Mouse (Mus musculus) spleen, adult 2 months (tissue): ENCODE measurements around the gene Slu7. TPM values are rescaled to one million over a fixed set of nuclear protein-coding genes. Genes with fewer than 3 reads are reported as not detected.

ENCODE experiments used
- DNase-seq, 2 experiments: peaks; one replicate each; pipeline versions ENCODE4 v3.0.0 to v3.0.0-alpha.2; 2012 to 2021; ENCODE audit warnings: low spot score in 2 of 2, low read depth in 1 of 2
- H3K27ac ChIP-seq: fragments of 200-500 bp; 2 replicates; pipeline ENCODE4 v1.5.1; 2012; ENCODE audit warnings: low read length, inconsistent platforms; ENCODE audit not compliant: insufficient read depth
- H3K27me3 ChIP-seq: fragments of 200-500 bp; 2 replicates; pipeline ENCODE4 v1.6.1; 2012; ENCODE audit warnings: mild to moderate bottlenecking, moderate library complexity, low read length, inconsistent platforms; ENCODE audit not compliant: control insufficient read depth, insufficient read depth
- H3K36me3 ChIP-seq: fragments of 200-500 bp; 2 replicates; pipeline ENCODE4 v1.6.1; 2012; ENCODE audit warnings: mild to moderate bottlenecking, low read length, inconsistent platforms; ENCODE audit not compliant: control insufficient read depth, insufficient read depth
- H3K4me1 ChIP-seq: fragments of 200-500 bp; 2 replicates; pipeline ENCODE4 v1.6.1; 2011; ENCODE audit warnings: inconsistent platforms; ENCODE audit not compliant: control insufficient read depth, insufficient read depth, insufficient read length
- H3K4me3 ChIP-seq: fragments of 200-500 bp; 2 replicates; pipeline ENCODE4 v1.5.1; 2011; ENCODE audit warnings: mild to moderate bottlenecking, inconsistent platforms; ENCODE audit not compliant: insufficient read depth, insufficient read length; ENCODE audit errors: extremely low read depth
- CTCF ChIP-seq: fragments of 200-500 bp; IDR thresholded peaks from 2 replicates; pipeline ENCODE4 v1.5.1; 2011; ENCODE audit warnings: mild to moderate bottlenecking, inconsistent platforms; ENCODE audit not compliant: insufficient read depth, insufficient read length, insufficient replicate concordance; ENCODE audit errors: extremely low read depth
- POLR2A ChIP-seq: fragments of 200-500 bp; IDR thresholded peaks from 2 replicates; pipeline ENCODE4 v1.6.1; 2011; ENCODE audit warnings: low read depth, low read length, inconsistent platforms
- WGBS: fragments of 180-500 bp; shearing (Covaris S2); methylation state at CpG from one replicate; pipeline ENCODE4 v1.1.7; 2018; 5-methylcytosine and 5-hydroxymethylcytosine counted together
- polyA plus RNA-seq: library from polyadenylated mRNA; depleted of rRNA; stranded (reverse); fragments of >200 nt; gene quantifications from 2 replicates; pipeline ENCODE4 v1.2.3, GENCODE M21; 2012

Slu7 gene
- polyA plus RNA-seq, 1 experiment: 3.1 TPM

DNA sequence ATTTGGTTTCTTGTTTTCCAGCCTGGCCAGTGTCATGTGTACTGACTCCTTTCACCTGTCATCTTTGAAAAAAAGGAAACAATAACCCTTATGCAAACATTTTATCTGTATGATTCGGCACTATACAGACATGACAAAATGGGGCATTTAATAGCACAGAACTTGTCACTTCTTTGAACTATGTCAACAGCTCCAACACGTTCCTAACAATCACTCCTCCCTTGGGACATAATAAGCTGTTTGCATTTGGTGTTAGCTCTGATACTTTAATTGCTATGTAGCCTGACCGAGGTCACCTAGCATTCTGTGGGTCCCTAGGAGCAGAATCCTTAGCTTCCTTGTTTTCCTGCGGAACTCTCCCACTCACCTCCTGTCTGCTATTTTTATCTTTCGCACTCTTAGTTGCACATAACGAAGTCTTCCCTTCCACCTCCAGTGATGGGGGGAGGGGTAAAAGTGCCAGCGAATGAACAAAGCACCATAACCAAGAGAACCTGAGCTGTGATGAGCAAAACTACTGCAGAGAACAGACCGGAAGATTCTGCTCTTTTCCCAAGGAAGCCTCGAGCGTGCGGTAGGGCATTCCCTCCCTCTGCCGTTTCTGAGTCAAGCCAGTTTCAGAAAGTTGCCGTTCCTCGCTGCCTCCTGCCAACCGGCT lies 29.3 kb upstream of the Slu7 start:
- Histone ChIP-seq H3K36me3 (no peaks in the 10 kb centered on the region), H3K27ac (no peak overlapping the region), H3K4me3 (no peak overlapping the region), H3K4me1 (no peaks in the 10 kb centered on the region; the same call in 1 of the 2 replicates), H3K27me3 (no peaks in the 10 kb centered on the region)
- TF ChIP-seq CTCF: no peak
- TF ChIP-seq POLR2A: no peak
- WGBS: 95% methylated on average over 15 of the region's 15 CpGs
- no peak for DNase-seq

DNA sequence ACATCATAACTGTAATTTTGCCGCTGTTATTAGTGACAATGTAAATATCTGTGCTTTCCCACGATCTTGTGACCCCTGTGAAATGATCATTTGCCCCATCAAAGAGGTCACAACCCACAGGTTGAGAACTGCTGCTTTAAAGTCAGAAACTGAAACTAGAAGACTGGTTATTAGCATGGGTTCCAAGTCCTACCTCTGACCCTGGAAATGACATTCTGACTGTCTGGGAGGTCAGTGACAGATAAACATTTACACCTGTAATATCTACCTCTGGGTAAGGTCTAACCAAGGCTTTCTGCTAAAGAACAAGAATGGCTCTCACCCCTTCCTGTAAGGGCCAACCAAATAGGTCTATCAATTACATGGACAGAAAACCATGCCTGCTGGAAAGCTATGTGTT lies 24.7 kb upstream of the Slu7 start:
- WGBS: 82% methylated on average over 2 of the region's 2 CpGs
- H3K4me1 ChIP-seq: no peaks in the 10 kb centered on the region
- no peak for DNase-seq
- no peak overlapping the region for H3K27ac ChIP-seq
- no peaks in the 10 kb centered on the region for H3K36me3 ChIP-seq
- no peak overlapping the region for H3K4me3 ChIP-seq
- H3K27me3 ChIP-seq: no peaks in the 10 kb centered on the region
- no peak for TF ChIP-seq CTCF
- no peak for TF ChIP-seq POLR2A

DNA sequence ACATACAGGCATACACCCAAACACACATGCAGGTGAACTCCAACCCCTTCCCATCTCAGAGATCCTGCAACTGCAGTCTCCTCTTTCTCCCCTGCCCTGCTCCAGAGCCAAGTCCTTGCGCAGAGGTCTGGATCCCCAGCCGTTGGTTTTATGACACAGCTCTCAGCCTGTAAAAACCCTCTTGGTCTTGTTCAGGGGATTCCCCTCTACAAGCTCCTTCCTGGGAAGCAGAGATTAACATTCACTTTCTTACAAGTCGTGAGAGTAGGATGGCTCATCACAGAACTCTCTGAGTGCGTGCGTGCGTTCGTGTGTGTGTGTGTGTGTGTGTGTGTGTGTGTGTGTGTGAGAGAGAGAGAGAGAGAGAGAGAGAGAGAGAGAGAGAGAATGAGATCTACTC lies 23.3 kb upstream of the Slu7 start:
- Histone ChIP-seq H3K27ac (no peak overlapping the region), H3K36me3 (no peaks in the 10 kb centered on the region), H3K27me3 (no peaks in the 10 kb centered on the region), H3K4me1 (no peaks in the 10 kb centered on the region), H3K4me3 (no peak overlapping the region)
- 57% methylated on average over 7 of the region's 7 CpGs for WGBS
- TF ChIP-seq CTCF (no peak), POLR2A (no peak)
- DNase-seq: no peak

DNA sequence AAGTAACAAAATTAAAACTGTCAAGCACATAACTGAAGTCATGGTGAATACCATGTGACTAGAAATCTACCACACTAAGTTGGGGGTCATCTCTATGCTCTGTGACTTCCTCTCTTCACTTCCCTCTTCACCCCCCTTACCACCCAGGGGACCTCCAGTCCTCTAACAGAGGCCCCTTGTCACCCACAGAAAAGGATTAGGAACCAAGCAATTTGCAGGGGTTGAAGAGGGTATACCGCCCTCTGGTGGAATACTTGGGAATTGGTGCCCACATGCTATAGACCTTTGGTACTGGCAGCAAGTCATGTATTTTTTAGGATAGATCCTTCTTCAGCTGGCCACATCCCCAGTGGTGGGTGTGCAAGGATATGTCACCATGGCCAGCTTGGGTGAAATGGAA lies 22.1 kb upstream of the Slu7 start:
- Histone ChIP-seq H3K4me3 (no peak overlapping the region), H3K4me1 (no peaks in the 10 kb centered on the region), H3K27ac (no peak overlapping the region), H3K36me3 (no peaks in the 10 kb centered on the region), H3K27me3 (no peaks in the 10 kb centered on the region)
- peak; percentile 60; the same call in 1 of the 2 replicates for TF ChIP-seq CTCF
- TF ChIP-seq POLR2A: no peak
- peak; percentile 76 to 77 for DNase-seq
- 0% methylated on average over 1 of the region's 1 CpGs for WGBS

DNA sequence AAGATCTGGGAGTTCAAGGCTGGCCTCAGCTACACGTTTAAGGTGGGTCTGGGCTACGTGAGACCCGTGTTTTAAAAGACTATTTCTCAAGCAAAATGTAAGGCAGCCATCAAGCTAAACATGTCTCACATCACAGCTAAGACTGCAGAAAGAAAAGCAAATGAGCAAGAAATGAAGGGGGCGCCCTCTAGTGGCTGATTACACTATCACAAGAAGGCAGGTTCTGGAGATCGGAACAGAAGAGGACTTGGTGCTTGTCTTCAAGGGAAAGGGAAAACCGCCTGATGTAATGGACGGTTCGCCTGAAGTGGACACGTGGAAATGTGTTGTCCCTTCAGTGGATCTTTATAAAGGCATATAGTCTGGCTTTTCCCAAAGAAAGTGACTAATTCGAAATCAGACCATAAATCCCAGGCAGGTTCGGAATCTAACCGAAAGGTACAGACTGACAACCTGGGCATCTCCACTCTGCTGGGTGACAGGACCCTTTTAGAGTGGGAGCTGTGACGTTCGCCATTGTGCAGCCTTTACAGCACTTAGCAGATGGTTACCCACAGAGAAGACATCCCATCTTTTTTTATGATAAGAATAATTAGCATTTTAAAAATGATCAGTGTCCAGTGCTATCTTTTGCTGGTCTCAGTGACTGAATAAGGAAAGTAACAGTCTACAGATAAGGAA lies 20.6 kb upstream of the Slu7 start:
- Histone ChIP-seq H3K36me3 (no peaks in the 10 kb centered on the region), H3K27me3 (no peaks in the 10 kb centered on the region), H3K4me3 (no peak overlapping the region), H3K27ac (no peak overlapping the region), H3K4me1 (no peaks in the 10 kb centered on the region)
- peak; percentile 57 to 72 for DNase-seq
- 30% methylated on average over 14 of the region's 14 CpGs for WGBS
- TF ChIP-seq POLR2A (no peak), CTCF (peak; percentile 54; the same call in 1 of the 2 replicates)

DNA sequence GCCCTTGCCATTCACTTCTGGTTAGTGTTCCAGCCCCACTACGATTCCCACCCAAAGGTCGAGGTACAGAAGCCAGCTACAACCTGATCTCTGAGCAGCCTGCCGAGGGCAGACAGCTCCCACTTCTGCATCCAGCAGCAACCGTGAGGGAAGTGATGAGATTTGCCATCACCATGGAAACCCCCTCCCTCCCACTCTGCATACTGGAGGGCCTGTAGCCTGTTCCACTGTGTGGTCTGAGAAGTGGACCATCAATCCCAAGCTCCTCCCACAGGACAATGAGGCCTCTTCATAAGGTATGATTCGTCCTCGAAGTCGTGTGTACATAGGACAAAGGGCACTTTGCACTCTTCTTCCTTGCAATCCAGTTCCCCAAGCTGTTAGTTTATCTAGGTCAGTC lies 16.3 kb upstream of the Slu7 start:
- Histone ChIP-seq H3K36me3 (peaks cover 6% of the 10 kb centered on the region; the same call in 1 of the 2 replicates), H3K4me3 (no peak overlapping the region), H3K27me3 (no peaks in the 10 kb centered on the region), H3K27ac (no peak overlapping the region), H3K4me1 (no peaks in the 10 kb centered on the region)
- TF ChIP-seq POLR2A (no peak), CTCF (no peak)
- no peak for DNase-seq
- 70% methylated on average over 7 of the region's 7 CpGs for WGBS

DNA sequence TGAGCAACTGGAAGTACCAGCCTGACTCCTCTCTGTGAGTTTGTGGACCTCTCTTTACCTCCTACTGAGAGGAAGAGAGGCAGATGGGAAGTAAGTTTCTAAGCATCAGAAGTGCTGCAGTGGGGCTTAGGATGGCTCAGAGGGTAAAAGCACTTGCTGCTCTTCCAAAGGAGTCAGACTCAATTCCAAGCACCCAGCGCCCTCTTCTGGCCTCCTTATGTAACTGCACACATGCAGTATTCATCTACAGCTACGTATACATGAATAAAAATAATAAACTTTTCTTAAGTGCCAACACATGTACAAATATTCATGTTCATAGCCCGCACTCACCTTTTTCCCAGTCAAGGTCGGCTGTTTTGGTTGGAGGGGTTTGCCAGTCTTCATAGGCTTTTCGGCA lies 9.2 kb upstream of the Slu7 start:
- DNase-seq: no peak
- no peaks in the 10 kb centered on the region for H3K27me3 ChIP-seq
- no peak overlapping the region for H3K4me3 ChIP-seq
- H3K36me3 ChIP-seq: peaks cover 3% of the 10 kb centered on the region; the same call in 1 of the 2 replicates
- no peak for TF ChIP-seq POLR2A
- no peak for TF ChIP-seq CTCF
- 84% methylated on average over 5 of the region's 5 CpGs for WGBS
- no peak overlapping the region for H3K27ac ChIP-seq
- H3K4me1 ChIP-seq: no peaks in the 10 kb centered on the region; the same call in 1 of the 2 replicates
